Mouse (Mus musculus) stomach, adult 2 months (tissue): ENCODE measurements around the gene Olfr180. TPM values are rescaled to one million over a fixed set of nuclear protein-coding genes. Genes with fewer than 3 reads are reported as not detected.

Experiments used
- polyA plus RNA-seq: library from polyadenylated mRNA; depleted of rRNA; stranded (reverse); fragments of >200 nt; gene quantifications from 2 replicates; pipeline ENCODE4 v1.2.3, GENCODE M21; 2012; rRNA removed

Olfr180 gene
- polyA plus RNA-seq = not detected in 2 replicates

GRCm38 (mm10) chr16:58929292-58929691, at the start of gene Olfr180:
Gene Olfr180 (minus strand): TSS chr16:58929392.

GRCm38 (mm10) chr16:58928655-58929054, 537 bp downstream of the Olfr180 start, which contains the start of gene Olfr181:
Gene Olfr181 (minus strand): TSS chr16:58928755.

GRCm38 (mm10) chr16:58891963-58892362, 37.2 kb downstream of the Olfr180 start, which contains the start of gene Olfr178:
Gene Olfr178 (minus strand): TSS chr16:58892063.

GRCm38 (mm10) chr16:58874668-58875067, 54.5 kb downstream of the Olfr180 start, which contains the start of gene Olfr177:
Gene Olfr177 (minus strand): TSS chr16:58874768.

Other genes with a start within 250 kb of the Olfr180 start
- gene Gpr15, start 210.3 kb downstream of the Olfr180 start, polyA plus RNA-seq = not detected in 2 replicates
- gene Cldnd1, start 201.5 kb downstream of the Olfr180 start, polyA plus RNA-seq = 35.9 and 41.6 TPM in 2 replicates
- not detected in 2 replicates for gene Olfr172, start 166.2 kb downstream of the Olfr180 start, polyA plus RNA-seq
- gene Olfr173, start 129.1 kb downstream of the Olfr180 start, polyA plus RNA-seq = not detected in 2 replicates
- not detected in 2 replicates for gene Olfr175-ps1, start 102.6 kb downstream of the Olfr180 start, polyA plus RNA-seq
- gene Olfr177, start 54.6 kb downstream of the Olfr180 start, polyA plus RNA-seq = not detected in 2 replicates
- not detected in 2 replicates for gene Olfr178, start 37.3 kb downstream of the Olfr180 start, polyA plus RNA-seq
- gene Olfr181, start 637 bp downstream of the Olfr180 start, polyA plus RNA-seq = not detected in 2 replicates
- gene Olfr183, start 66.0 kb upstream of the Olfr180 start, polyA plus RNA-seq = not detected in 2 replicates
- gene Olfr186, start 100.9 kb upstream of the Olfr180 start, polyA plus RNA-seq = not detected in 2 replicates
- gene Olfr187, start 110.4 kb upstream of the Olfr180 start, polyA plus RNA-seq = not detected in 2 replicates
- gene Olfr190, start 148.6 kb upstream of the Olfr180 start, polyA plus RNA-seq = not detected in 2 replicates
- gene Olfr191, start 160.4 kb upstream of the Olfr180 start, polyA plus RNA-seq = not detected in 2 replicates
- gene Olfr193, start 182.5 kb upstream of the Olfr180 start, polyA plus RNA-seq = not detected in 2 replicates
- not detected in 2 replicates for gene Olfr194, start 191.7 kb upstream of the Olfr180 start, polyA plus RNA-seq
- gene Olfr195, start 217.7 kb upstream of the Olfr180 start, polyA plus RNA-seq = not detected in 2 replicates
- gene Olfr196, start 241.1 kb upstream of the Olfr180 start, polyA plus RNA-seq = not detected in 2 replicates